Mouse (Mus musculus) G1E (cell line): ENCODE measurements around the gene Lmf1.

Source experiments
- CTCF ChIP-seq: IDR thresholded peaks from 2 replicates; pipeline ENCODE4 v1.5.1; 2012; ENCODE audit warnings: low read depth, low read length, inconsistent platforms, mixed read lengths
- GATA1 ChIP-seq: IDR thresholded peaks from 2 replicates; pipeline ENCODE4 v1.6.1; 2012; ENCODE audit warnings: borderline replicate concordance, low read length, inconsistent platforms, mixed read lengths
- GATA2 ChIP-seq: IDR thresholded peaks from 2 replicates; pipeline ENCODE4 v1.6.1; 2012; ENCODE audit warnings: low read depth, low read length, inconsistent platforms, borderline replicate concordance
- POLR2AphosphoS5 ChIP-seq: IDR thresholded peaks from 2 replicates; pipeline ENCODE4 v1.6.1; 2012; ENCODE audit warnings: low read depth, low read length, inconsistent platforms; ENCODE audit not compliant: insufficient replicate concordance
- TAL1 ChIP-seq: conservative IDR thresholded peaks from 2 replicates; pipeline ENCODE4 v1.6.1; 2012; ENCODE audit warnings: low read depth, low read length, inconsistent platforms, mixed read lengths

- TF ChIP-seq CTCF (no peak), POLR2AphosphoS5 (no peak), GATA1 (no peak), GATA2 (no peak), TAL1 (no peak)
Observed at GRCm38 (mm10) chr17:25582076-25582475, 3.2 kb downstream of the Lmf1 start.
